Mouse (Mus musculus): ENCODE data around the gene Nav2.

- TF ChIP-seq POLR2A (IDR thresholded peaks at IDR 0.05; ENCODE audit: insufficient read length, low read depth): no peak
- no peak for TF ChIP-seq POLR2AphosphoS2 (IDR thresholded peaks at IDR 0.05; ENCODE audit: insufficient read length, low read depth)
- TF ChIP-seq MYOD1 (IDR thresholded peaks at IDR 0.05; ENCODE audit: control insufficient read depth in 1 of 3, insufficient read length in 2 of 3, low read depth in 2 of 3): no peak
- TF ChIP-seq E2F4 (IDR thresholded peaks at IDR 0.05; ENCODE audit: insufficient read depth): no peak
- TF ChIP-seq SRF (IDR thresholded peaks at IDR 0.05; ENCODE audit: control insufficient read depth, insufficient read length, low read depth): no peak
These were observed 617.6 kb downstream of the Nav2 start for GRCm38 (mm10) chr7:49526101-49526499.
